In genomic region chr7:73579072-73579731, GRCm38 (mm10) we compare ENCODE assay signal across 10 mouse cellular contexts. TPM values are rescaled to one million over a fixed set of nuclear protein-coding genes. Genes with fewer than 3 reads are reported as not detected.
DNase-seq lines count a peak whose midpoint lies in the region; ATAC-seq and TF ChIP-seq lines count a peak whose summit lies in the region.
"Had no signal": no experiment of that assay in that cellular context is flagged by ENCODE, and none has a peak within 500 bp of the region (broad histone marks: within the 10 kb centered on the region; RNA-seq: fewer than 3 reads in every experiment).

No protein-coding gene starts in this region.

- no peak for TF ChIP-seq POLR2A in bone marrow macrophage, adult 2 months (IDR thresholded peaks at IDR 0.05; ENCODE audit: borderline replicate concordance, low read depth, low read length)

- TF ChIP-seq CTCF in kidney, postnatal 0 days (IDR thresholded peaks at IDR 0.05; ENCODE audit: low read depth) = no peak
- no peak for TF ChIP-seq CTCF in bone marrow macrophage, adult 2 months (IDR thresholded peaks at IDR 0.05; ENCODE audit: low read depth, low read length)

- ATAC-seq in kidney, postnatal 0 days (replicated peaks; ENCODE audit: low FRiP score, low read depth) = no peak
- ATAC-seq in CD4-positive, CD25-positive, alpha-beta regulatory T cell, adult 4 months = peak; percentile 22
- ATAC-seq in hindbrain, embryonic 12.5 days (ENCODE audit: low FRiP score) = no peak

- DNase-seq in kidney, postnatal 0 days (ENCODE audit: low spot score) = peak; percentile 74
- no peak for DNase-seq in kidney, adult 9 months
- peak; percentile 61 for DNase-seq in lung, postnatal 36 days
- no peak for DNase-seq in layer of hippocampus, adult 18-20 months (ENCODE audit: low spot score in 2 of 2)
- DNase-seq: cerebellum, adult 11 months; layer of hippocampus, adult 9-11 months had no signal

- H3K9me3 ChIP-seq in kidney, postnatal 0 days (replicated peaks; ENCODE audit: low read length) = no peaks in the 10 kb centered on the region
- no peaks in the 10 kb centered on the region for H3K9me3 ChIP-seq in hindbrain, embryonic 12.5 days (replicated peaks)

- 43% methylated on average over 8 of the region's 8 CpGs for WGBS in kidney, postnatal 0 days
- 78% methylated on average over 8 of the region's 8 CpGs for WGBS in hindbrain, embryonic 12.5 days

- no peak overlapping the region for H3K9ac ChIP-seq in kidney, postnatal 0 days (ENCODE audit: low read depth, low read length)
- H3K9ac ChIP-seq in hindbrain, embryonic 12.5 days = no peak overlapping the region
- H3K9ac ChIP-seq: liver, embryonic 14.5 days had no signal

- H3K27me3 ChIP-seq in kidney, postnatal 0 days (ENCODE audit: insufficient read depth, low read length) = no peaks in the 10 kb centered on the region
- H3K27me3 ChIP-seq in hindbrain, embryonic 12.5 days = 0 out of 2 replicates have a peak, but pooled peaks cover 3% of the 10 kb centered on the region

- H3K4me2 ChIP-seq in kidney, postnatal 0 days (ENCODE audit: low read length) = no peak overlapping the region
- H3K4me2 ChIP-seq in hindbrain, embryonic 12.5 days (replicated peaks) = no peak overlapping the region

- no peak overlapping the region for H3K4me3 ChIP-seq in kidney, postnatal 0 days (replicated peaks; ENCODE audit: low read depth, low read length)
- H3K4me3 ChIP-seq in bone marrow macrophage, adult 2 months (ENCODE audit: insufficient read depth, low read length) = no peak overlapping the region
- H3K4me3 ChIP-seq in hindbrain, embryonic 12.5 days = no peak overlapping the region

- H3K4me1 ChIP-seq in kidney, postnatal 0 days (replicated peaks; ENCODE audit: insufficient read depth, low read length) = peaks cover 7% of the 10 kb centered on the region; the same call in 1 of the 2 replicates
- H3K4me1 ChIP-seq in bone marrow macrophage, adult 2 months (ENCODE audit: control insufficient read depth, insufficient read depth, low read length) = peaks cover 23% of the 10 kb centered on the region
- peaks cover 5% of the 10 kb centered on the region for H3K4me1 ChIP-seq in hindbrain, embryonic 12.5 days

- peak overlapping the region; percentile 54 for H3K27ac ChIP-seq in kidney, postnatal 0 days
- H3K27ac ChIP-seq in bone marrow macrophage, adult 2 months (ENCODE audit: insufficient read depth, low read depth, low read length) = 0 out of 2 replicates have a peak overlapping the region, but pooled peaks have one; percentile 24
- no peak overlapping the region for H3K27ac ChIP-seq in hindbrain, embryonic 12.5 days
- H3K27ac ChIP-seq: liver, embryonic 14.5 days had no signal

- H3K36me3 ChIP-seq in kidney, postnatal 0 days (ENCODE audit: insufficient read depth, low read length) = no peaks in the 10 kb centered on the region
- no peaks in the 10 kb centered on the region for H3K36me3 ChIP-seq in hindbrain, embryonic 12.5 days

RNA-seq across cellular contexts. Expression of gene Chd2, which starts 37.6 kb away (rescaled TPM):
- polyA plus RNA-seq in kidney, postnatal 0 days (2015; fragmentation: Nextera tagmentation; extraction: Ambion mirVana) = 41.6 and 44.1 TPM in 2 replicates
- 100 to 1,000 TPM; 223 to 256 TPM for polyA plus RNA-seq in CD4-positive, CD25-positive, alpha-beta regulatory T cell, adult 4 months (2017; shearing (Covaris generic))
- 44.4 and 47.9 TPM in 2 replicates for polyA plus RNA-seq in bone marrow macrophage, adult 2 months (2012; ENCODE audit: insufficient read depth, insufficient read length, missing spikeins)
- 10 to 100 TPM; 50.7 to 55.7 TPM for total RNA-seq in layer of hippocampus, adult 18-20 months (2021)
- 63.6 and 67.9 TPM in 2 replicates for polyA plus RNA-seq in hindbrain, embryonic 12.5 days (2016; fragmentation: Nextera tagmentation; extraction: Ambion mirVana)

Comparison
In these comparisons a context has a peak if more than half of its experiments do, and no peak if none do; other contexts are left out.
1. DNase-seq: peak in kidney, postnatal 0 days (single experiment) and lung, postnatal 36 days (single experiment); none in kidney, adult 9 months (single experiment) and layer of hippocampus, adult 18-20 months (0 of 2).